Mouse (Mus musculus): ENCODE measurements around the gene Krt14. TPM values are rescaled to one million over a fixed set of nuclear protein-coding genes. Genes with fewer than 3 reads are reported as not detected.
A peak's percentile ranks its signal among the peaks of the same experiment; 100 is the strongest.

Gene Krt14
- polyA plus RNA-seq, 1 experiment from 2014 or later: 7.8 TPM

- WGBS: 72% methylated on average over 5 of the region's 5 CpGs
- no peaks in the 10 kb centered on the region for H3K27me3 ChIP-seq (ENCODE audit: control insufficient read depth, insufficient read depth, low read length)
- no peak for ATAC-seq (replicated peaks; ENCODE audit: extremely low read depth, insufficient read depth, low FRiP score)
Measured at GRCm38 (mm10) chr11:100178307-100178706, 29.0 kb downstream of the Krt14 start.

DNA sequence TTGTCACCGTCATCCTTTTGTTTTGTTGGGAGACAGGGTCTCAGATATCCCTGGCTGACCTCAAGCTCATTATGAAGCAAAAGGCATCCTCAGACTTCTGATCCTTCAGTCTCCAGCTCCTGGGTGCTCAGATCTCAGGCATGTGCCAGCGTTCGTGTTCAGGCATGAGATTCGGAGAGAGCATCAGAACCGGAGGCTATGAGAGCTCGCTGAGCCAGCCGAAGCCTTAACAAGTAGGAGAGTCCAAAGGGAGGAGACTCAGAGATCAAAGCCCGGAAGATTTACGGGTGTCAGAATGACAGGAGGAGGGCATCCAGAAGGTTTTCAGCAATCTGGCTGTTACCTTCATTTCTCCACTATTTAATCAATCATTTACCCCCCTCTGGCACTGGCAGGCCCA lies 30.6 kb downstream of the Krt14 start:
- H3K9me3 ChIP-seq (replicated peaks; ENCODE audit: control insufficient read depth, low read length): no peaks in the 10 kb centered on the region
- H3K4me2 ChIP-seq (ENCODE audit: low read depth, low read length): no peak overlapping the region
- no peaks in the 10 kb centered on the region for H3K27me3 ChIP-seq (ENCODE audit: control insufficient read depth, insufficient read depth, low read length)
- no peaks in the 10 kb centered on the region for H3K36me3 ChIP-seq (ENCODE audit: control insufficient read depth, insufficient read depth)
- no peak for ATAC-seq (replicated peaks; ENCODE audit: extremely low read depth, insufficient read depth, low FRiP score)
- 66% methylated on average over 9 of the region's 9 CpGs for WGBS
- no peak overlapping the region for H3K27ac ChIP-seq (ENCODE audit: low read length)
- H3K9ac ChIP-seq (ENCODE audit: low read length): no peak overlapping the region
- H3K4me1 ChIP-seq (ENCODE audit: control insufficient read depth, insufficient read depth, low read length): no peaks in the 10 kb centered on the region
- no peak overlapping the region for H3K4me3 ChIP-seq (ENCODE audit: low read length)

More at GRCm38 (mm10) chr11:100178307-100178706, 29.0 kb downstream of the Krt14 start:
- H3K27ac ChIP-seq (ENCODE audit: low read length): no peak overlapping the region
- no peak overlapping the region for H3K4me2 ChIP-seq (ENCODE audit: low read depth, low read length)
- no peak overlapping the region for H3K4me3 ChIP-seq (ENCODE audit: low read length)
- no peaks in the 10 kb centered on the region for H3K36me3 ChIP-seq (ENCODE audit: control insufficient read depth, insufficient read depth)
- no peaks in the 10 kb centered on the region for H3K9me3 ChIP-seq (replicated peaks; ENCODE audit: control insufficient read depth, low read length)
- H3K9ac ChIP-seq (ENCODE audit: low read length): no peak overlapping the region
- H3K4me1 ChIP-seq (ENCODE audit: control insufficient read depth, insufficient read depth, low read length): no peaks in the 10 kb centered on the region

DNA sequence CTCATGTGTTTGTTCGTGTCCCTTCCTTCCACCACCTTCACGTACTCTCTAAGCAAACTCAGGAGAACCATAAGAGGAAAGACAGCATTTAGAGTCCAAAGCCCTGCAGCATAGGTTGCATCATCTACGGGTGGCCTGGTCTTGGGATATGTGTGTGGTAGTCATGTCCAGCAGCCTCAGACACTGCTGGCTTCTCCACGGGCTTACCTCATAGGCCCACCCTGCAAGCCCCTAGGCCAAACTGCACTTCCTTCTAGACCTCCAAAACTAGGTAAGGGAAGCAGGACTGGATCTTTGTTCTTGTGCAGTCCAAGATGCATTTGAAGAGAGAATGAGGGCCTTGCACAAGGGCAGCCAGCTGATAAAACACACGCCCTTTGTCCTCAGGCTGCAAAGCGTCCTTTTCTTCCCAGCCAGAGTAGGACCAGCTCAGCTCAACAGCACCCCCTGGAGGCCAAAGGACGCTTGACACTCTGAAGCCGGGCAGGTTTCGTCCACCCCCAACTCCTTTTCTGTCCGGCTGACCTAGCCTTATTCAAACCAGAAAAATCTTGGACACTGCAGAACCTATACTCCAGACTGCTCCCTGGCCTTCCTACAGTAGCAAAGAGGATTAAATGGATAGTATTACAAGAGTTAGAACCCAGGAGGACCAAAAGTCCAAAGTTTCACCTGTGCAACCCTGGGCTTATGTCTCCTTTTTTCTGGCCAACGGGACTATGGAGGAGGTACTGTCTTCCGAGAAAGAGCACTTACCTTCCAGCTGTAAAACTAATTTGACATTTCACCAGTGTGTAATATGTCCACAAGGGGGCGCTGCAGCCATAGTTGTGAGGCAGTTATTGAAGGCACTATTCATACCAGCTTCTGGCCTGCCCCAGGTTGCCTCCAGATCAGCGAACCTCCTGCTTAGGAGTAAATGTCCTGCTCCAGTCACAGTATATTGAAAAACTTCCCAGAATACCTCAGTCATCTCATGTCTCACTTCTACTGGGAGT lies 38.3 kb downstream of the Krt14 start:
- H3K9ac ChIP-seq (ENCODE audit: low read length): no peak overlapping the region
- no peak overlapping the region for H3K4me2 ChIP-seq (ENCODE audit: low read depth, low read length)
- ATAC-seq (replicated peaks; ENCODE audit: extremely low read depth, insufficient read depth, low FRiP score): no peak
- WGBS: 31% methylated on average over 14 of the region's 14 CpGs
- H3K9me3 ChIP-seq (replicated peaks; ENCODE audit: control insufficient read depth, low read length): no peaks in the 10 kb centered on the region
- no peak overlapping the region for H3K27ac ChIP-seq (ENCODE audit: low read length)
- no peaks in the 10 kb centered on the region for H3K4me1 ChIP-seq (ENCODE audit: control insufficient read depth, insufficient read depth, low read length)
- H3K4me3 ChIP-seq (ENCODE audit: low read length): no peak overlapping the region
- no peaks in the 10 kb centered on the region for H3K27me3 ChIP-seq (ENCODE audit: control insufficient read depth, insufficient read depth, low read length)
- H3K36me3 ChIP-seq (ENCODE audit: control insufficient read depth, insufficient read depth): no peaks in the 10 kb centered on the region

DNA sequence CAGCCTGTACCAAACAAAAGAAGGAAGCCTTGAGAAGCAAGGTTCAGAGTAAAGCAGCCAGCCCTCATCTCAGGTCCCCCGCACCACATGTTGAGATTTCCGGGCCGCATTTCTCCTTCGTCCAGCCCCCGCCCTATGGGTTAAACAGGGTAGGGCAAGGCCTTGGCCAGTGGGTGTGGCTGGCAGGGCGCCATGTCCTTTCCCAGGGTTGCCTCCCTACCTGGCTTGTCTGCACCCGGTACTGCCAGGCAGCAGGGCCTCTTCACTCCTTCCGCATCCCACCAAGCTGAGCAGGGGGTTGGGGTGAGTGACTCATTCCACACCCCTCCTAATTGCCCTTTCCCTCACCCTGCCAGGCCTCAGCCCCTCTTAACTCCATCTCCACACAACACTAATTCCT lies 39.3 kb downstream of the Krt14 start:
- Histone ChIP-seq H3K9me3 (replicated peaks; ENCODE audit: control insufficient read depth, low read length) (no peaks in the 10 kb centered on the region), H3K4me2 (ENCODE audit: low read depth, low read length) (no peak overlapping the region), H3K36me3 (ENCODE audit: control insufficient read depth, insufficient read depth) (no peaks in the 10 kb centered on the region), H3K27ac (ENCODE audit: low read length) (peak overlapping the region; percentile 0; the same call in 1 of the 2 replicates), H3K27me3 (ENCODE audit: control insufficient read depth, insufficient read depth, low read length) (no peaks in the 10 kb centered on the region), H3K4me3 (ENCODE audit: low read length) (no peak overlapping the region), H3K4me1 (ENCODE audit: control insufficient read depth, insufficient read depth, low read length) (no peaks in the 10 kb centered on the region), H3K9ac (ENCODE audit: low read length) (no peak overlapping the region)
- peak; percentile 69 for ATAC-seq (replicated peaks; ENCODE audit: extremely low read depth, insufficient read depth, low FRiP score)
- 46% methylated on average over 8 of the region's 8 CpGs for whole genome bisulfite sequencing

DNA sequence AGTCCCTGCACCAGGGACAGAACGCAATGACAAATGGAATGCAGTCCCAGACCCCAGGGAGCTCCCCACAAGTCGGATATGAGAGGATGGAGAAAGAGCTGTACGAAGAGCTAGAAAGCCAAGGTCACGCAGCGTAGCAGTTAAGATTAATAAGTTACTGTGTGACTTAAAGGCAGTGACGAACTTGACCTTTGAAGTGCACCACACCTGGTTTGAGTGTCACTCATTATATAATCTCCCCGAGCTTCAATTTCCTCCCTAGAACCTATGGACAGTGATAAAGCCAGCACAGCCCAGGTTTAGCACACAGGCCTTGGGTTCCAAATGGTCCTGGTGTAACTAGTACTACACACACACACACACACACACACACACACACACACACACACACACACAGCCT lies 43.0 kb downstream of the Krt14 start:
- 51% methylated on average over 7 of the region's 7 CpGs for WGBS
- no peak overlapping the region for H3K9ac ChIP-seq (ENCODE audit: low read length)
- no peaks in the 10 kb centered on the region for H3K36me3 ChIP-seq (ENCODE audit: control insufficient read depth, insufficient read depth)
- no peak overlapping the region for H3K4me2 ChIP-seq (ENCODE audit: low read depth, low read length)
- no peak overlapping the region for H3K27ac ChIP-seq (ENCODE audit: low read length)
- no peaks in the 10 kb centered on the region for H3K27me3 ChIP-seq (ENCODE audit: control insufficient read depth, insufficient read depth, low read length)
- H3K9me3 ChIP-seq (replicated peaks; ENCODE audit: control insufficient read depth, low read length): no peaks in the 10 kb centered on the region
- H3K4me3 ChIP-seq (ENCODE audit: low read length): no peak overlapping the region
- no peak for ATAC-seq (replicated peaks; ENCODE audit: extremely low read depth, insufficient read depth, low FRiP score)
- no peaks in the 10 kb centered on the region for H3K4me1 ChIP-seq (ENCODE audit: control insufficient read depth, insufficient read depth, low read length)

DNA sequence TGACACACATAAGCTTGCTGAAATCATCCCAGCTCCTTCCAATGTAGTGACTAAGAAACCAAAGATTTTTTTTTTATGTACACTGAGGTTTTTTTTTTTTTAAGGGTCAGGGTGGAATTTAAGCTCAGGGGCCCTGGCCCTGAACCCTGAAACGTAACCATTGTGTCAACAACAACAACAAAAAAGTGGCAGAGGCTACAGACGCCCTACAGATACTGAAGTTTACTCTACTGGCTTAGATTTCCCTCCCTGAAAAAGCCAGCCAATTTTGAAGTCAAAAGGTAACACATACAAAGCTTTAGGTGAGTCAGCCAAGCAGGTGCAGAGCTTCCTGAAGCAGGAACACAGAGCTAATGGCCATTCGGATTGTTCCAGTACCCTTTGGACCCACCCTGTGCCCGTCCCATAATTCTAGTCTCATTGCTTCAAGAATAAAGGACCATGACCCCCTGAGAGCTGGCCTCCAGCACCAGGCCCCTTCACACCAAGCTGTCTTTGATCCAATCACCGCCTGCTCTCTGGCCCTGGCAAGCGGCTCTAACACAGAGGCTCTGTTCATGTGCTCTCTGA lies 49.4 kb downstream of the Krt14 start:
- H3K9ac ChIP-seq (ENCODE audit: low read length): no peak overlapping the region
- H3K9me3 ChIP-seq (replicated peaks; ENCODE audit: control insufficient read depth, low read length): no peaks in the 10 kb centered on the region
- H3K4me1 ChIP-seq (ENCODE audit: control insufficient read depth, insufficient read depth, low read length): no peaks in the 10 kb centered on the region
- ATAC-seq (replicated peaks; ENCODE audit: extremely low read depth, insufficient read depth, low FRiP score): no peak
- H3K27me3 ChIP-seq (ENCODE audit: control insufficient read depth, insufficient read depth, low read length): no peaks in the 10 kb centered on the region
- 71% methylated on average over 6 of the region's 6 CpGs for WGBS
- no peak overlapping the region for H3K4me2 ChIP-seq (ENCODE audit: low read depth, low read length)
- no peak overlapping the region for H3K4me3 ChIP-seq (ENCODE audit: low read length)
- no peak overlapping the region for H3K27ac ChIP-seq (ENCODE audit: low read length)
- no peaks in the 10 kb centered on the region for H3K36me3 ChIP-seq (ENCODE audit: control insufficient read depth, insufficient read depth)

GRCm38 (mm10) chr11:100157331-100157730 lies 50.0 kb downstream of the Krt14 start:
- Histone ChIP-seq H3K27ac (ENCODE audit: low read length) (no peak overlapping the region), H3K27me3 (ENCODE audit: control insufficient read depth, insufficient read depth, low read length) (no peaks in the 10 kb centered on the region), H3K4me2 (ENCODE audit: low read depth, low read length) (no peak overlapping the region), H3K4me1 (ENCODE audit: control insufficient read depth, insufficient read depth, low read length) (no peaks in the 10 kb centered on the region), H3K9ac (ENCODE audit: low read length) (no peak overlapping the region), H3K4me3 (ENCODE audit: low read length) (no peak overlapping the region), H3K9me3 (replicated peaks; ENCODE audit: control insufficient read depth, low read length) (no peaks in the 10 kb centered on the region), H3K36me3 (ENCODE audit: control insufficient read depth, insufficient read depth) (no peaks in the 10 kb centered on the region)
- no peak for ATAC-seq (replicated peaks; ENCODE audit: extremely low read depth, insufficient read depth, low FRiP score)
- WGBS: 77% methylated on average over 3 of the region's 3 CpGs

DNA sequence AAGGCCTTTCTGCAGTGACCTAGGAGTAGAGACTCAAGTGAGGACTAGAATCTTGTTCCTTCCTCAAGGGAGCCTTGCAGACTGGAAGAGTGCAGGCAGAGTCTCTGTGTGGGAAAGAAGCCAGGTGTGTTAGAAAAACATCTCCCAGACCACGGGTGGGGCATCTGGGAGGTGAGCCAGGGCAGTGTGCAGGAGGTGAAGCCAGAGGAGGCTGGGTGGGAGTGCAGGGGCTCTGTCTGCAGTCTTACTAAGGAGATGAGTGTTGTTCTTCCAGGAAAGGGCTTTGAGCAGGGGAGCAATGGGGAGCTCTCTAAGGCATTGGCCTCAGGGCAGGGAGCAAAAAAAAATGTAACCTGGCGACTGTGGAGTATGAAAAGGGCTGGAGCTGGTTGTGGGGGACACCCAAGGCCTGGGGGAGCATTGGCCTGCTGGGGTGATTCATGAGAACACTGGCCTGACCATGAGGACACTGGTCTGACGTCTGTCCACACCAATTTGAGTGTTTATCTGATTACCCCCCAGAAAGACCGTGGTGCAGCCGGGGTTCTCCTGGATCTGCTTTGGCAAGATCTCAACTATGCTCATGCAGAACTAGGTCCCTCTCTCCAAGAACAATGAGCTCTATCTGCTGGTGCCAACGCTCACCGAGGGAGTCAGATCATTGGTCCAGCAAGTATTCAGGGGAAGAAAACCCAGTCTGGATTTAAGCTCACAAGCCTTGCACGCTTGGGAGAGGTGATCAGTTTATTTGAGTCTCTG lies 51.7 kb downstream of the Krt14 start:
- Histone ChIP-seq H3K4me1 (ENCODE audit: control insufficient read depth, insufficient read depth, low read length) (no peaks in the 10 kb centered on the region), H3K4me2 (ENCODE audit: low read depth, low read length) (no peak overlapping the region), H3K27ac (ENCODE audit: low read length) (no peak overlapping the region), H3K27me3 (ENCODE audit: control insufficient read depth, insufficient read depth, low read length) (no peaks in the 10 kb centered on the region), H3K9ac (ENCODE audit: low read length) (no peak overlapping the region), H3K4me3 (ENCODE audit: low read length) (no peak overlapping the region), H3K36me3 (ENCODE audit: control insufficient read depth, insufficient read depth) (no peaks in the 10 kb centered on the region), H3K9me3 (replicated peaks; ENCODE audit: control insufficient read depth, low read length) (no peaks in the 10 kb centered on the region)
- no peak for ATAC-seq (replicated peaks; ENCODE audit: extremely low read depth, insufficient read depth, low FRiP score)
- WGBS: 43% methylated on average over 8 of the region's 8 CpGs

Data from heart, embryonic 16.5 days (tissue).